Mouse (Mus musculus) MEL (cell line): ENCODE measurements around the gene Cul4b. TPM values are rescaled to one million over a fixed set of nuclear protein-coding genes. Genes with fewer than 3 reads are reported as not detected.

Source experiments
- DNase-seq: peaks from one replicate; pipeline ENCODE4 v3.0.0; 2011; ENCODE audit warnings: low read depth, low spot score
- H3K27ac ChIP-seq: 2 replicates; pipeline ENCODE4 v1.5.1; 2012; ENCODE audit warnings: low read depth, mild to moderate bottlenecking, control low read depth, low read length, moderate library complexity; ENCODE audit not compliant: control insufficient read depth
- H3K27me3 ChIP-seq, 2 experiments: fragments of 150-350 bp in 1 of 2; sonication (generic) in 1 of 2; 2 replicates each; pipeline ENCODE4 v1.6.1; 2012; ENCODE audit warnings: low read length in 2 of 2, mild to moderate bottlenecking in 2 of 2, improper control_type of control experiment in 1 of 2, moderate library complexity in 1 of 2; ENCODE audit not compliant: insufficient read depth in 2 of 2, control insufficient read depth in 1 of 2
- H3K36me3 ChIP-seq, 2 experiments: 2 replicates each; pipeline ENCODE4 v1.6.1; 2012 to 2014; ENCODE audit warnings: low read length in 2 of 2, improper control_type of control experiment in 1 of 2, inconsistent platforms in 1 of 2, mild to moderate bottlenecking in 1 of 2; ENCODE audit not compliant: insufficient read depth in 2 of 2, control insufficient read depth in 1 of 2
- H3K4me1 ChIP-seq, 2 experiments: fragments of 150-350 bp in 1 of 2; sonication (generic) in 1 of 2; 2 replicates each; pipeline ENCODE4 v1.6.1; 2012; ENCODE audit warnings: low read length in 2 of 2, improper control_type of control experiment in 1 of 2, mild to moderate bottlenecking in 1 of 2; ENCODE audit not compliant: insufficient read depth in 2 of 2, control insufficient read depth in 1 of 2
- H3K4me3 ChIP-seq, 2 experiments: fragments of 150-350 bp in 1 of 2; sonication (generic) in 1 of 2; 2 replicates each; pipeline ENCODE4 v1.5.1; 2012; ENCODE audit warnings: low read depth in 2 of 2, low read length in 2 of 2, mild to moderate bottlenecking in 2 of 2, moderate library complexity in 2 of 2, control low read depth in 1 of 2, improper control_type of control experiment in 1 of 2; ENCODE audit not compliant: control insufficient read depth in 1 of 2, insufficient read depth in 1 of 2
- H3K79me2 ChIP-seq: 2 replicates; pipeline ENCODE4 v1.6.1; 2012; ENCODE audit warnings: mild to moderate bottlenecking, low read length, moderate library complexity; ENCODE audit not compliant: control insufficient read depth, poor library complexity, insufficient read depth
- H3K9ac ChIP-seq: 2 replicates; pipeline ENCODE4 v1.6.1; 2012; ENCODE audit warnings: low read depth, mild to moderate bottlenecking, control low read depth, low read length, moderate library complexity; ENCODE audit not compliant: control insufficient read depth, poor library complexity, severe bottlenecking
- H3K9me3 ChIP-seq: fragments of 150-350 bp; sonication (generic); replicated peaks from 2 replicates; pipeline ENCODE4 v1.6.1; 2012; ENCODE audit warnings: mild to moderate bottlenecking, low read length, improper control_type of control experiment, moderate library complexity; ENCODE audit not compliant: insufficient read depth
- BHLHE40 ChIP-seq: IDR thresholded peaks from 2 replicates; pipeline ENCODE4 v1.6.1; 2012; ENCODE audit warnings: low read depth, mild to moderate bottlenecking, inconsistent platforms, low read length, improper control_type of control experiment, borderline replicate concordance
- CHD1 ChIP-seq: IDR thresholded peaks from 2 replicates; pipeline ENCODE4 v1.6.1; 2012; ENCODE audit warnings: low read depth, mild to moderate bottlenecking, inconsistent platforms, low read length, improper control_type of control experiment
- GABPA ChIP-seq: IDR thresholded peaks from 2 replicates; pipeline ENCODE4 v1.6.1; 2012; ENCODE audit warnings: low read depth, mild to moderate bottlenecking, inconsistent platforms, low read length, improper control_type of control experiment, moderate library complexity
- JUND ChIP-seq: IDR thresholded peaks from 2 replicates; pipeline ENCODE4 v1.6.1; 2011; ENCODE audit warnings: low read depth, mild to moderate bottlenecking, improper control_type of control experiment, low read length
- MAFK ChIP-seq: IDR thresholded peaks from 2 replicates; pipeline ENCODE4 v1.6.1; 2011; ENCODE audit warnings: low read depth, mild to moderate bottlenecking, low read length, improper control_type of control experiment, borderline replicate concordance
- MAX ChIP-seq: IDR thresholded peaks from 2 replicates; pipeline ENCODE4 v1.6.1; 2011; ENCODE audit warnings: low read length, improper control_type of control experiment
- MXI1 ChIP-seq: IDR thresholded peaks from 2 replicates; pipeline ENCODE4 v1.6.1; 2011; ENCODE audit warnings: mild to moderate bottlenecking, low read depth, low read length, improper control_type of control experiment
- MYB ChIP-seq: IDR thresholded peaks from 2 replicates; pipeline ENCODE4 v1.6.1; 2011; ENCODE audit warnings: mild to moderate bottlenecking, low read depth, low read length, improper control_type of control experiment
- MYC ChIP-seq: IDR thresholded peaks from 2 replicates; pipeline ENCODE4 v1.6.1; 2011; ENCODE audit warnings: low read depth, mild to moderate bottlenecking, low read length, improper control_type of control experiment, moderate library complexity
- NELFE ChIP-seq: IDR thresholded peaks from 2 replicates; pipeline ENCODE4 v1.6.1; 2011; ENCODE audit warnings: low read depth, low read length, improper control_type of control experiment
- POLR2AphosphoS2 ChIP-seq: IDR thresholded peaks from 2 replicates; pipeline ENCODE4 v1.6.1; 2011; ENCODE audit warnings: low read length, improper control_type of control experiment
- RAD21 ChIP-seq: IDR thresholded peaks from 2 replicates; pipeline ENCODE4 v1.6.1; 2011; ENCODE audit warnings: mild to moderate bottlenecking, low read depth, low read length, improper control_type of control experiment
- RCOR1 ChIP-seq: IDR thresholded peaks from 2 replicates; pipeline ENCODE4 v1.6.1; 2012; ENCODE audit warnings: low read depth, mild to moderate bottlenecking, inconsistent platforms, low read length, improper control_type of control experiment
- SIN3A ChIP-seq: IDR thresholded peaks from 2 replicates; pipeline ENCODE4 v1.6.1; 2012; ENCODE audit warnings: low read length, improper control_type of control experiment, inconsistent platforms
- TAL1 ChIP-seq: IDR thresholded peaks from 2 replicates; pipeline ENCODE4 v1.6.1; 2012; ENCODE audit warnings: mild to moderate bottlenecking, inconsistent platforms, low read length, moderate library complexity, mixed read lengths
- TBP ChIP-seq: IDR thresholded peaks from 2 replicates; pipeline ENCODE4 v1.8.0; 2011; ENCODE audit warnings: low read depth, low read length, improper control_type of control experiment
- TCF12 ChIP-seq: IDR thresholded peaks from 2 replicates; pipeline ENCODE4 v1.6.1; 2014; ENCODE audit warnings: low read depth, mild to moderate bottlenecking, inconsistent platforms, low read length, improper control_type of control experiment, moderate library complexity
- UBTF ChIP-seq: IDR thresholded peaks from 2 replicates; pipeline ENCODE4 v1.6.1; 2012; ENCODE audit warnings: low read depth, mild to moderate bottlenecking, inconsistent platforms, low read length, improper control_type of control experiment, moderate library complexity, borderline replicate concordance; ENCODE audit not compliant: insufficient read depth
- USF2 ChIP-seq, 2 experiments: IDR thresholded peaks; 2 replicates each; pipeline ENCODE4 v1.6.1; 2011 to 2012; ENCODE audit warnings: improper control_type of control experiment in 2 of 2, low read length in 2 of 2, borderline replicate concordance in 1 of 2, inconsistent platforms in 1 of 2, low read depth in 1 of 2, mild to moderate bottlenecking in 1 of 2; ENCODE audit not compliant: insufficient read depth in 1 of 2
- ZC3H11A ChIP-seq: IDR thresholded peaks from 2 replicates; pipeline ENCODE4 v1.6.1; 2012; ENCODE audit warnings: low read depth, mild to moderate bottlenecking, inconsistent platforms, low read length, improper control_type of control experiment
- ZKSCAN1 ChIP-seq: IDR thresholded peaks from 2 replicates; pipeline ENCODE4 v1.6.1; 2012; ENCODE audit warnings: low read depth, mild to moderate bottlenecking, inconsistent platforms, low read length, improper control_type of control experiment, moderate library complexity
- ZMIZ1 ChIP-seq: IDR thresholded peaks from 2 replicates; pipeline ENCODE4 v1.6.1; 2012; ENCODE audit warnings: low read depth, mild to moderate bottlenecking, inconsistent platforms, low read length, improper control_type of control experiment, moderate library complexity
- ZNF384 ChIP-seq: IDR thresholded peaks from 2 replicates; pipeline ENCODE4 v1.6.1; 2012; ENCODE audit warnings: low read depth, mild to moderate bottlenecking, inconsistent platforms, low read length, improper control_type of control experiment
- polyA plus RNA-seq, 2 experiments: library from polyadenylated mRNA; stranded (reverse) in 1 of 2; unstranded in 1 of 2; fragments of >175 nt in 1 of 2; fragments of >200 nt in 1 of 2; gene quantifications; 2 replicates each; pipeline versions ENCODE4 v1.2.1 to v1.2.4; 2012; ENCODE audit warnings: low replicate concordance in 2 of 2, low read depth in 1 of 2; ENCODE audit not compliant: insufficient read length in 2 of 2, insufficient read depth in 1 of 2, missing spikeins in 1 of 2
- total RNA-seq: library from RNA; depleted of rRNA; stranded (reverse); fragments of 300-350 nt; gene quantifications from 2 replicates; pipeline ENCODE4 v1.2.3, GENCODE M21; 2012

The Cul4b gene
- total and polyA plus RNA-seq, 3 experiments, result 19.0 to 28.2 TPM; not detected in 1

DNA sequence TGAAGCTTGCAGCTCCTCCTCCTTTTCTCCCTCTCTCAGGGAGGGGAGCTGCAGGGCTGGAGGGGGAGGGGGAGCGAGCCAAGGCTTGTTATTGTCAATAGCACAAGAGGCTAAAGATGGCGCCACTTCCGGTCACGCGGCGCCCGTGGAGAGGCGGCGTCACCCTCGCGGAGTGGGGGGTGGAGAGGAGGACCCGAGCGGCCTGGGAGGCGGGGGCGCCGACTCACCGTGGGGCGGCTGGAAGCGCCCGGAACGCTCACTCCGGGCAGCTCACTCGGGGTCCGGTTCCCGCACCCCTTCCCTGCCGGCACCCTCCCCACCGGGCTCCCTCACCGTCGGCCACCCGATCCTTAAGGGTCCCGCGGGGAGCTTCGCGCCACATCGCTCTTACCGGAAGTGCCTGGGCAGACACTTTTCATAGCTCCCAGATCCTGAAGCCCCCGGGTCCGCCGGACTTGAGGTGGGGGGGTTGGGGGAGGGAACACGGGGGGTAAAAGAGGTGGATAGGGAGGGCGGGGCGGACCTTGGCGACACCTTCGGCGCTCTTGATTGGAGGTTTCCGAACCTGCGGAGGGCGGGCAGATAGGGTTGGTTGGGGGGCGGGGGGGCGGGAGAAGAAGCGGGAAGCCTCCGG, 11.3 kb downstream of the Cul4b start (continued):
- TF ChIP-seq JUND, result no peak
- TF ChIP-seq ZC3H11A, result no peak

DNA sequence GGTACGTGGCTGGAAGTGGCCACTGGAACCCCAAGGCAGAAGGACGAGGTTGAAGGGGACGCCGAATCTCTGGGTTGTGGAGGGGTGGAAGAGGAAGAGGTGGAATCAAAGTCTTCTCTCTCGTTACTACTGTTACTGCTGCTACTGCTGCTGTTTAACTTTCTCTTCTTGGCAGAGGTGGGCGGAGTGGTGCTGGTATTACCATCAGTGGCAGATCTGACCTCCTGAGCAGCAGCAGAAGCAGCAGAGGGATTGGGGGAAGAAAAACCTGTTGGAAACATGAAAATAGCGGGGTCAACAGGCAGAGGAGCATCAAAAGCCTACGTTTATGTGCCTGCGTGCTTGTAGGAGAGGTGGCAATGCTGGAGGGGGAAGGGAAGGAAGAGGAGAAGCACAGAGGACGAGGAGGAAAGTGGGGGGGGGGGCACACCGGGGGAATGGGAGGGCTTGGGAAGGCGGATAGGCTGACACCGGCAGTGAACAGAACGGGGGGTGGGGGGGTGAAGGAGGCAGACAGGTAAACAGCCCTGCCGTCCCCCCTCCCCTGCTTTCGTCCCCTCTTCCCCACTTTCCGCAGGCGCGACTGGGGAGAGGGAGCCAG, 12.0 kb downstream of the Cul4b start:
- Histone ChIP-seq H3K9ac (peak overlapping the region; percentile 98), H3K4me1 (peaks cover 2 to 11% of the 10 kb centered on the region in 2 experiments), H3K27ac (peak overlapping the region; percentile 80), H3K79me2 (peaks cover 15% of the 10 kb centered on the region), H3K36me3 (peaks cover 8 to 20% of the 10 kb centered on the region in 2 experiments), H3K4me3 (peak overlapping the region; percentile 80 to 81), H3K9me3 (no peaks in the 10 kb centered on the region), H3K27me3 (no peaks in the 10 kb centered on the region)
- no peak for TF ChIP-seq BHLHE40
- no peak for TF ChIP-seq POLR2AphosphoS2
- no peak for TF ChIP-seq ZKSCAN1
- no peak for TF ChIP-seq USF2 (IDR thresholded peaks at IDR 0.05; ENCODE audit: borderline replicate concordance in 1 of 2, insufficient read depth in 1 of 2, low read depth in 1 of 2, low read length in 2 of 2)
- TF ChIP-seq ZMIZ1, result no peak
- TF ChIP-seq SIN3A, result no peak
- TF ChIP-seq MAX, result no peak
- TF ChIP-seq TAL1, result no peak
- TF ChIP-seq RCOR1, result no peak
- no peak for TF ChIP-seq GABPA
- TF ChIP-seq MXI1, result no peak
- no peak for TF ChIP-seq JUND
- peak; percentile 14 for DNase-seq

DNA sequence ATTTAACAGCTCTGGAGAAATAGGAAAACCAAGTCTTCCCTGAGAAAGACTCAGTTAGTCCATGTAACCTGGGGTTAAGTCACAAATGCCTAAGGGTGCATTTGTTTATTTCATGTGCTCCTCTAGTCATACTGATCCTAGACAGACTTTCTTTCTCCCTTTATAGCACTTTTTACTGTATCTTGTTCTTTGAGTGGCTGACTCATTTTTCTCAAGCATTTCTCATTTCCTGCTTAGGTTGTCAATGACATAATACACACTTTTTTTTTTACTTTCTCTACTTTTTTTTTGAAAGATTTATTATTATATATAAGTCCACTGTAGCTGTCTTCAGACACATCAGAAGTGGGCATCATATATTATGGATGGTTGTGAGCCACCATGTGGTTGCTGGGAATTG, 22.7 kb downstream of the Cul4b start:
- Histone ChIP-seq H3K36me3 (peaks cover 2 to 8% of the 10 kb centered on the region in 2 experiments; a peak in 3 of 4 replicates), H3K4me3 (no peak overlapping the region), H3K79me2 (no peaks in the 10 kb centered on the region; the same call in 1 of the 2 replicates), H3K9ac (no peak overlapping the region), H3K9me3 (no peaks in the 10 kb centered on the region), H3K4me1 (no peaks in the 10 kb centered on the region), H3K27ac (no peak overlapping the region), H3K27me3 (no peaks in the 10 kb centered on the region)
- no peak for DNase-seq
- TF ChIP-seq MYC (no peak), MYB (no peak), ZMIZ1 (no peak), MAFK (no peak), MXI1 (no peak), USF2 (IDR thresholded peaks at IDR 0.05; ENCODE audit: borderline replicate concordance in 1 of 2, insufficient read depth in 1 of 2, low read depth in 1 of 2, low read length in 2 of 2) (no peak), ZNF384 (no peak), MAX (no peak), CHD1 (no peak), JUND (no peak), UBTF (no peak), ZKSCAN1 (no peak), TCF12 (no peak), RAD21 (no peak), NELFE (no peak), BHLHE40 (no peak), TBP (no peak), SIN3A (no peak)
